Mouse (Mus musculus) telencephalon, adult 2 months (tissue): ENCODE data around the gene Hrh1.
A peak's percentile ranks its signal among the peaks of the same experiment; 100 is the strongest.
"Not testable (repeated sequence)": the region's sequence is repeated elsewhere in the genome, so short reads cannot be mapped to it uniquely, and the experiment has no call there.

Experiments
- DNase-seq: peaks from one replicate; pipeline ENCODE4 v3.0.0-alpha.2; 2011; ENCODE audit warnings: low read depth, low spot score

The Hrh1 gene

DNA sequence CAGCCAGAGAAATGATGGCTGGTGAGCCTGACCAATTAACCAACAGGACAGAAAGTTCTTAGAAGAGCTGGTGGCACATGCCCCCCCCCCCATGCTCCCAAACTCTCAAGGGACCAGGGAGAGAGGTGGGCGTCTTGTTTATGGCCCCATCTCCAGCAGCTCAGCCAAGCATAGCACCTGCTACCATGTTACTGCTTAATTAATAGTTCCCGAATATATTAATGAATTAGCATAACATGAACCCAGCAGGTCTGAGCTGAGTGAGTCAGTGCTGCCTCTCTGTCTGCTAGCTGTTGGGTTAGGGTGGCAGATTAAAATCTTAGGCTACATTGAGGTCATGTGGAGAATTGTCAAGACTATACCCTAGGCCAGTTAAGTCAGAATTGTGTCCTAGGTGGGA is 62.2 kb downstream of the Hrh1 start:
- no peak for DNase-seq

DNA sequence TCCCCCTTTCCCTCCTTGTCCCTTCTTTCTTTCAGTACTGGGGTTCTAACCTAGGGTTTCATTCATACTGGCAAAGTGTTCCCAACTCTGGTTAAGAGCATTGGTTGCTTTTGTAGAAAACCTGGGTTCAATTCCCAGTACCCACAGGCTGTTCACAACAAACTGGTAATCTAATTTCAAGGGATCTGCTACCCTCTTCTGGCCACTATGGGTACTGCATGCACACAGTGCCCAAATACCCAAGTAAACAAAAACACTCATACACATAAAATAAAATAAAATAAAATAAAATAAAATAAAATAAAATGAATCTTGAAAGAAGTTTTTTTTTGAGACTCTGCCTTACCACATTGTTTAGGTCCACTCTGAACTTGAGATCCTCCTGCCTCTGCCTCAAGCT is 63.8 kb downstream of the Hrh1 start:
- DNase-seq, result no peak

DNA sequence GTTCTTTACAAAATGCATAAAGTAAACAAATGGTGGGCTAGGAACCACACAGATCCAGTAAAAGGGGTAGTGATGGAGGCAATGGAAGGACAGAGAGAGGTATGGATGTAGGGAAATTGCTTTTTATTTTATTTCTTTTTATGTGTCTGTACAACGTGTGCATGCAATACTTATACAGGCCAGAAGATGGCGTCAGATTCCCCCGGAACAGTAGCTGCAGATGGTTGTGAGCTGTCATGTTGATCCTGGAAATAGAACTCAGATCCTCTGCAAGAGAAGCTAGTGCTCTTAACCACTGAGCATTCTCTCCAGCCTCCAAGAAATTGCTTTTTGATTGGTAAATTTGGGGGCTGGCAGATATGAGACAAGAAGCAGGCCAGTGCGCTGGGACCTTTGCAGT is 65.0 kb downstream of the Hrh1 start:
- DNase-seq, result no peak

DNA sequence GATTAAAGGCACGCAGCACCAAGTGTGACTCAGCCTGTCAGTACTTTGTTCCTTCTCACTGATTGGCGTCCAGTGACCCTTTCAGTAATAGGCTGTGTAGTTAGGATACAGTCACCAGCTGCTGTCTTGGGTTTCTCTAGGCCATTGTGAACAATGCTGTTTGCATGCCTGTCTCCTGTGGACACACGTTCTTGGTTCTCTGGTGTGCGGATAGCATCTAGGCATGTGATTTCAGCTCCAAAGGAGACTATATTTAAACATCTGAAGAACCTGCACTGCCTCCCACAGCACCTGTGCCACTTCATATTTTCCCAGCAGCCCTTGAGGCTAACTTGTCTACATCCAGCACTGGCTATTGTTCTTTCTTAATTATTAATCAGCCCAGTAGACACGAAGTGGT is 75.8 kb downstream of the Hrh1 start:
- DNase-seq, result no peak

DNA sequence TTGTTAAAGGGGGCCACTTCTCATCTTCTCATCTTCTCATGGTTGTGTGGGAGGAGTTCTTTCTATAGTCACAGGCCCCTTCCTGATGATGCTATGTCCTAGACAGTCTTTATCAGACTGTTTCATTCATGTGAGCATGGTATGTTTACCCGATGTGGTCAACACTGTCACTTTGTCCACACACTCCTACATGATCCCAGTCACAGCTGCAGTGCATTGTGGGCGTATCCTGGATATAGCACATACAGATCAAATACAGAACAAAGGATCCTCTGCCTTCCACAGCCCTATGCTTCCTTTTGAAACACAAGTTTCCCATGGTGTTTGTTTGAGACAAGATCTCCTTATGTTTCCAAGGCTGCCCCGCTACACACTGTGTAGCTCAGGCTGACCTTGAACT is 76.3 kb downstream of the Hrh1 start:
- no peak for DNase-seq

DNA sequence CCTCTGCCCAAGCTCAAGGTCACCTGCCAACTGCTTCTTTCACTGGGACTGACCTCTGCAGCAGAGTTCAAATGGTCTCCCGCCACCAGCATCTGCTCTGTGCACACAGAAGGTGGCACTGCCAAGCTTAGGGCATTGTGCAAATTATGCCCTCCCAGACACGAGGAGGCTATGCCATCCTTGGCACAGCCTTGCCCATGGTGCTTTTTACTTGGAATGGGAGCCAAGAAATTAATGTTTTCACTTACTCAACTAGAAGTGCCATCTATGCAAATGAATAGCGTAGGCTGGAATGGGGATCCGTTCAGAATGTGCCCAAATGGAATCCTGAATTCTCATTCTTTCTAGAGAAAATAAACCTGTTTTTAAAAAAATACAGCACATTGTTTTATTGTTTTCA is 77.2 kb downstream of the Hrh1 start:
- DNase-seq, result peak; percentile 57

DNA sequence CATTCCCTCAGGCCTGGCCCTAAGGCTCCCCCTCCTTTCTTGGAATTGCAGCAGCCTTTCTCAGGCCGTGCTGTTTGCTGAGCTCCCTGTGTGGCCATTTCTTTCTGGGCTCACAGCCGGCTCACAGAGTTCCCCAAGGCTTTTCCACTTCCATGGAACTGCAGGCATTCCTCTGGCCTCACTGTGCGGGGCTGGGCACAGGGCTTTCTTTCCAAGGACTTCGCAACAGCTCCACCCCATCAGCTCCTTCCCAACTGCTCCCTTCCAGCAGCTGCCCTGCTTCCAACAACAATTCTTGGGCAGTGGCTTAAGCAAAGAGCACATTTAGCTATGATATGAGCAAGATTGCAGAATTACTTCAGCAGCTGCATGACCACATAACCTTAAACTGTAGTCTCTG is 81.0 kb downstream of the Hrh1 start:
- DNase-seq, result no peak

DNA sequence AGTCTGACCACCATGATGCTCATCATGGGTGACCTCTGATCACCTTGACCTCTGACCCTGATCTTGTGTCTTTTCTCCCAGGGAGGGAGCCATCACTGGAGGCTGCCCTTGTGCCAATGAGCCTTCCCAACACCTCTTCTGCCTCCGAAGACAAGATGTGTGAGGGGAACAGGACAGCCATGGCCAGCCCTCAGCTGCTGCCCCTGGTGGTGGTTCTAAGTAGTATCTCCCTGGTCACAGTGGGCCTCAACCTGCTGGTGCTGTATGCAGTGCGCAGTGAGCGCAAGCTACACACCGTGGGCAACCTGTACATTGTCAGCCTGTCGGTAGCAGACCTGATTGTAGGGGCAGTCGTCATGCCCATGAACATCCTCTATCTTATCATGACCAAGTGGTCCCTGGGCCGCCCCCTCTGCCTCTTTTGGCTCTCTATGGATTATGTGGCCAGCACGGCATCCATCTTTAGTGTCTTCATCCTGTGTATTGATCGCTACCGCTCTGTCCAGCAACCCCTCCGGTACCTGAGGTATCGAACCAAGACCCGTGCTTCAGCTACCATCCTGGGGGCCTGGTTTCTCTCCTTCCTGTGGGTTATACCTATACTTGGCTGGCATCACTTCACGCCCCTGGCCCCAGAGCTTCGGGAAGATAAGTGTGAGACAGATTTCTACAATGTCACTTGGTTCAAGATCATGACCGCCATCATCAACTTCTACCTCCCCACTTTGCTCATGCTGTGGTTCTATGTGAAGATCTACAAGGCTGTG is 82.1 kb downstream of the Hrh1 start:
- DNase-seq, result no peak

DNA sequence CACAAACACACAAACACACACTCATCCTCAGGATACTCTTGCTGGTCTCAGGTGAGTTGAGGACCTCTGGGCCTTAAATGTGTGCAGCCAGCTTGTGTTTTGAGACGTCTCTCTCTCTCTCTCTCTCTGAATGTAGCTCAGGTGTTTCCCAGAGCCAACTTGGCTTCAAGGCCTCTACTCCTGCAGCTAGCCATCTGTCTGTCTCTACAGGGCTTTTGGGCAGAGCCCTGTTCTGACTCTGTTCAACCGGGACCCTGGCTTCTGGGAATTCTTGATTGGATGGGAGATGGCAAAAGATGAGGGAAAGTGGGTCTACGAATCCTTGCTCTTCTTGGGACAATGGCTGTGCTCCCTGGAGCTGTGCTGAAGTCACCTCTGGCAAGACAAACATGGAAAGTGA is 91.6 kb downstream of the Hrh1 start:
- DNase-seq, result no peak

DNA sequence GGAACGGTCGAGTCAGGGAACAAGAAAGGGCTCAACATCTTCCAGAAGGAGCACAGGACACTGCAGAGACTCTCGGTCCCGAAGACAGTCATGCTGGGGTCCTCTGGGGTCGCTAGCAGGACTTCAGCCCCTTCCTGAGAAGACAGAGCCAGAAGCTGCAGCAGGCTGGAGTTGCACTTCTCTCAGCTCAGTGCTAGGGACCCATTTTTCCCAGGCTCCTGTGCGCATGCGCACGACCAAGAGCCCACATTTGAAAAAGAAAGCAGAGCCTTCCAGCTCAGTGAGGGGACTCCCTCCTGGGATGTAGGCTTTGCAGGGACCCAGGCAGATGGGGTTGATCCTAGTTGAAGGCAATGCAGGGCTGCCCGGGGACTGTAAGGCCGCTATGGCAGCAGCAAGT is 94.9 kb downstream of the Hrh1 start:
- not testable (repeated sequence) for DNase-seq

DNA sequence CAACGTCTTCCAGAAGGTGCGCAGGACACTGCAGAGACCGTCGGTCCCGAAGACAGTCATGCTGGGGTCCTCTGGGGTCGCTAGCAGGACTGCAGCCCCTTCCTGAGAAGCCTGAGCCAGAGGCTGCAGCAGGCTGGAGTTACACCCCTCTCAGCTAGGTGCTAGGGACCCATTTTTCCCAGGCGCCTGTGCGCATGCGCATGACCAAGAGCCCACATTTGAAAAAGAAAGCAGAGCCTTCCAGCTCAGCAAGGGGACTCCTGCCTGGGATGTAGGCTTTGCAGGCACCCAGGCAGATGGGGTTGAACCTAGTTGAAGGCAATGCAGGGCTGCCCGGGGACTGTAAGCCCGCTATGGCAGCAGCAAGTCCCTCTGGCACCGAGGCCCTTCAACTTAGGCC is 97.3 kb downstream of the Hrh1 start:
- not testable (repeated sequence) for DNase-seq

DNA sequence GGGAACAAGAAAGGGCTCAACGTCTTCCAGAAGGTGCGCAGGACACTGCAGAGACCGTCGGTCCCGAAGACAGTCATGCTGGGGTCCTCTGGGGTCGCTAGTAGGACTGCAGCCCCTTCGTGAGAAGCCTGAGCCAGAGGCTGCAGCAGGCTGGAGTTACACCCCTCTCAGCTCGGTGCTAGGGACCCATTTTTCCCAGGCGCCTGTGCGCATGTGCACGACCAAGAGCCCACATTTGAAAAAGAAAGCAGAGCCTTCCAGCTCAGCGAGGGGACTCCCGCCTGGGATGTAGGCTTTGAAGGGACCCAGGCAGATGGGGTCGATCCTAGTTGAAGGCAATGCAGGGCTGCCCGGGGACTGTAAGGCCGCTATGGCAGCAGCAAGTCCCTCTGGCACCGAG is 116.3 kb downstream of the Hrh1 start:
- DNase-seq, result not testable (repeated sequence)

DNA sequence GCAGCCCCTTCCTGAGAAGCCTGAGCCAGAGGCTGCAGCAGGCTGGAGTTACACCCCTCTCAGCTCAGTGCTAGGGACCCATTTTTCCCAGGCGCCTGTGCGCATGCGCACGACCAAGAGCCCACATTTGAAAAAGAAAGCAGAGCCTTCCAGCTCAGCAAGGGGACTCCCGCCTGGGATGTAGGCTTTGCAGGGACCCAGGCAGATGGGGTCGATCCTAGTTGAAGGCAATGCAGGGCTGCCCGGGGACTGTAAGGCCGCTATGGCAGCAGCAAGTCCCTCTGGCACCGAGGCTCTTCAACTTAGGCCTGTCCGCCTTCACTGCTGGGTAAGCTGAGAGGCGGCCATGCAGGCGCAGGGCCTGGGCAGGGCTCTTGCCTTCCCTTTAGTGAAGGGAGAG is 131.0 kb downstream of the Hrh1 start:
- not testable (repeated sequence) for DNase-seq
